Mouse (Mus musculus): ENCODE results near the gene Hoxc4. TPM values are rescaled to one million over a fixed set of nuclear protein-coding genes. Genes with fewer than 3 reads are reported as not detected.
A peak's percentile ranks its signal among the peaks of the same experiment; 100 is the strongest.

Hoxc4 gene
- total and polyA plus RNA-seq, 2 experiments from 2014 or later = 13.1 to 33.0 TPM

DNA sequence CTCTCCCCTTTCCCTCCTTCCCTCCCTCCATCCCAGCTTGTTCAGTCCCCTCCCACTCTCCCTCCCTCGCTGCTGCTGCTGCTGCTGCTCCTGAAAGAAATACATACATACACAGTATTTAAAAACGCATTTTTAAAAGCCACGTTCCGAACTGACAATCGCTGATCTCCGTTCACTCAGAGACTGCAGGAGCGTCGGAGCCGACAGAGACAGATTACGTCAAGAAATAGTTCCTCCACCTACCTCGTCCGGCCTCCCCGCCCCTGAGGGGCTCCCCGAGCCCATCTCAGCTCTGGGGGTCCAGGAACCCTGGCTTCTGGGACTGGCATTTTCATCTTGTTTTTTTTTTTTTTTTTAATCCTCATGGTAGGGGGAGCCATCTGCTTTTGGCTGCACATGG, 37.8 kb upstream of the Hoxc4 start:
- ATAC-seq (no peak), DNase-seq (ENCODE audit: low spot score) (no peak)
- H3K9me3 ChIP-seq (ENCODE audit: low read length) = no peaks in the 10 kb centered on the region
- TF ChIP-seq CTCF (IDR thresholded peaks at IDR 0.05; ENCODE audit: low read depth) = no peak
- no peaks in the 10 kb centered on the region for H3K36me3 ChIP-seq (ENCODE audit: insufficient read depth, low read length)
- peaks cover 83% of the 10 kb centered on the region for H3K27me3 ChIP-seq (ENCODE audit: insufficient read depth, low read length)
- H3K4me1 ChIP-seq (ENCODE audit: insufficient read depth, low read length) = no peaks in the 10 kb centered on the region
- H3K4me3 ChIP-seq (ENCODE audit: low read length) = 0 out of 2 replicates have a peak overlapping the region, but pooled peaks have one; percentile 2
- no peak overlapping the region for H3K9ac ChIP-seq (replicated peaks; ENCODE audit: low read length)
- no peak overlapping the region for H3K27ac ChIP-seq
- H3K4me2 ChIP-seq (ENCODE audit: low read depth, low read length) = peak overlapping the region; percentile 34; the same call in 1 of the 2 replicates
- 1% methylated on average over 14 of the region's 14 CpGs for WGBS

- Histone ChIP-seq H3K4me2 (ENCODE audit: low read depth, low read length) (peak overlapping the region; percentile 34; the same call in 1 of the 2 replicates), H3K27ac (no peak overlapping the region), H3K9ac (replicated peaks; ENCODE audit: low read length) (no peak overlapping the region), H3K9me3 (ENCODE audit: low read length) (no peaks in the 10 kb centered on the region), H3K27me3 (ENCODE audit: insufficient read depth, low read length) (peaks cover 84% of the 10 kb centered on the region), H3K4me3 (ENCODE audit: low read length) (peak overlapping the region; percentile 10; the same call in 1 of the 2 replicates), H3K36me3 (ENCODE audit: insufficient read depth, low read length) (no peaks in the 10 kb centered on the region), H3K4me1 (ENCODE audit: insufficient read depth, low read length) (no peaks in the 10 kb centered on the region)
- WGBS = 1% methylated on average over 85 of the region's 88 CpGs
- DNase-seq (ENCODE audit: low spot score) (no peak), ATAC-seq (no peak)
- no peak for TF ChIP-seq CTCF (IDR thresholded peaks at IDR 0.05; ENCODE audit: low read depth)
Measured at GRCm38 (mm10) chr15:102981379-102982288, 37.1 kb upstream of the Hoxc4 start.

- Histone ChIP-seq H3K36me3 (ENCODE audit: insufficient read depth, low read length) (no peaks in the 10 kb centered on the region), H3K27me3 (ENCODE audit: insufficient read depth, low read length) (peaks cover 85% of the 10 kb centered on the region), H3K9ac (replicated peaks; ENCODE audit: low read length) (no peak overlapping the region), H3K4me3 (ENCODE audit: low read length) (no peak overlapping the region), H3K4me2 (ENCODE audit: low read depth, low read length) (no peak overlapping the region), H3K27ac (no peak overlapping the region), H3K9me3 (ENCODE audit: low read length) (no peaks in the 10 kb centered on the region), H3K4me1 (ENCODE audit: insufficient read depth, low read length) (no peaks in the 10 kb centered on the region)
- ATAC-seq = no peak
- TF ChIP-seq CTCF (IDR thresholded peaks at IDR 0.05; ENCODE audit: low read depth) = no peak
- no peak for DNase-seq (ENCODE audit: low spot score)
- 2% methylated on average over 12 of the region's 12 CpGs for WGBS
Measured at GRCm38 (mm10) chr15:102983716-102984115, 35.0 kb upstream of the Hoxc4 start.

DNA sequence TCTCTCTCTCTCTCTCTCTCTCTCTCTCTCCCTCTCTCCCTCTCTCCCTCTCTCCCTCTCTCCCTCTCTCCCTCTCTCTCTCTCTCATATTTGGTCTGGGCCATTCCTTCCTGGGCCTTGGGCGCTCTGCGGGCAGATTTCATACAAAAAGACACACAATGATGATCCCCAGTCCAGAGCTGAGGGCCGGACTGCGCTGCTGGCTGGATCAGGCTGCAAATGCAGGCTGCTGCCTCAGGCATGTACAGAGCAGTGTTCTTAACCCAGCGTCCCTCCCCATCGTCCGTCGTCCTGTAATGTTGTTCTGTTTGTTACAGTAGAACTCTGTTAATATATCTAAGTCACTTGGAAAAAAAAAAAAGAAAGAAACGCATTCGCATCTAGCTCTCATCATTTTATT, 34.2 kb upstream of the Hoxc4 start:
- no peak overlapping the region for H3K27ac ChIP-seq
- H3K9ac ChIP-seq (replicated peaks; ENCODE audit: low read length) = no peak overlapping the region
- H3K36me3 ChIP-seq (ENCODE audit: insufficient read depth, low read length) = no peaks in the 10 kb centered on the region
- no peak overlapping the region for H3K4me3 ChIP-seq (ENCODE audit: low read length)
- 2% methylated on average over 10 of the region's 10 CpGs for WGBS
- no peaks in the 10 kb centered on the region for H3K9me3 ChIP-seq (ENCODE audit: low read length)
- no peak overlapping the region for H3K4me2 ChIP-seq (ENCODE audit: low read depth, low read length)
- no peak for TF ChIP-seq CTCF (IDR thresholded peaks at IDR 0.05; ENCODE audit: low read depth)
- H3K27me3 ChIP-seq (ENCODE audit: insufficient read depth, low read length) = peaks cover 85% of the 10 kb centered on the region
- no peak for DNase-seq (ENCODE audit: low spot score)
- H3K4me1 ChIP-seq (ENCODE audit: insufficient read depth, low read length) = no peaks in the 10 kb centered on the region
- no peak for ATAC-seq

DNA sequence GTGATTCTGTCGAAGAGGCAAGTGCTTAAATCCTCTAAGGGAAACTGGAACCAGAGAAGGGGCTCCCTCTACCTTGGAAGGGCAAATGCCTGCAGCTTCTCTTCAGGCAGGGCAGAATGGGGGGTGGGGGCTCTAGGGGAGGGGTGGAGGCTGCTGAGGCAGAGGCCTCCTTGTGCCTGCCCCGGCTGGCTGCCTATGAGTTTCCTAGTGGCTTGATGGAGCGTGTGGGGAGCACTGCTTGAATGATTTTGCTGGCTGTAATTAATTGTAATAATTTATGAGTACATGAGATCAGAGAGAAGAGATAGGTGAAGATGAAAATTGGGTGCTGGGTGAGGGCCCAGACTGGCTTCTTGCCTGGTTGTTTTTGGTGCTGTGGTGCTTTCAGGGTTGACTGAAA, 33.8 kb upstream of the Hoxc4 start:
- WGBS = 6% methylated on average over 3 of the region's 3 CpGs
- no peaks in the 10 kb centered on the region for H3K4me1 ChIP-seq (ENCODE audit: insufficient read depth, low read length)
- H3K4me3 ChIP-seq (ENCODE audit: low read length) = no peak overlapping the region
- no peak for TF ChIP-seq CTCF (IDR thresholded peaks at IDR 0.05; ENCODE audit: low read depth)
- DNase-seq (ENCODE audit: low spot score) = no peak
- H3K4me2 ChIP-seq (ENCODE audit: low read depth, low read length) = no peak overlapping the region
- no peak for ATAC-seq
- H3K9ac ChIP-seq (replicated peaks; ENCODE audit: low read length) = no peak overlapping the region
- H3K27ac ChIP-seq = no peak overlapping the region
- H3K27me3 ChIP-seq (ENCODE audit: insufficient read depth, low read length) = peaks cover 85% of the 10 kb centered on the region
- no peaks in the 10 kb centered on the region for H3K36me3 ChIP-seq (ENCODE audit: insufficient read depth, low read length)
- H3K9me3 ChIP-seq (ENCODE audit: low read length) = no peaks in the 10 kb centered on the region

- DNase-seq (ENCODE audit: low spot score) (peak; percentile 96), ATAC-seq (peak; percentile 61; the same call in 1 of the 2 replicates)
- Histone ChIP-seq H3K9ac (replicated peaks; ENCODE audit: low read length) (no peak overlapping the region), H3K27ac (no peak overlapping the region), H3K36me3 (ENCODE audit: insufficient read depth, low read length) (no peaks in the 10 kb centered on the region), H3K4me1 (ENCODE audit: insufficient read depth, low read length) (no peaks in the 10 kb centered on the region), H3K9me3 (ENCODE audit: low read length) (no peaks in the 10 kb centered on the region), H3K4me2 (ENCODE audit: low read depth, low read length) (no peak overlapping the region), H3K27me3 (ENCODE audit: insufficient read depth, low read length) (peaks cover 98% of the 10 kb centered on the region), H3K4me3 (ENCODE audit: low read length) (no peak overlapping the region)
- 4% methylated on average over 21 of the region's 21 CpGs for WGBS
- peak; percentile 93 for TF ChIP-seq CTCF (IDR thresholded peaks at IDR 0.05; ENCODE audit: low read depth)
Measured at GRCm38 (mm10) chr15:102987124-102987833, 31.5 kb upstream of the Hoxc4 start.
